Mouse (Mus musculus): ENCODE results near the gene Zfp382. TPM values are rescaled to one million over a fixed set of nuclear protein-coding genes. Genes with fewer than 3 reads are reported as not detected.
"Not testable (repeated sequence)": the region's sequence is repeated elsewhere in the genome, so short reads cannot be mapped to it uniquely, and the experiment has no call there.

The Zfp382 gene
- polyA plus RNA-seq, 1 experiment from 2014 or later = 18.8 TPM

GRCm38 (mm10) chr7:30095551-30096125 is 26.1 kb upstream of the Zfp382 start:
- Histone ChIP-seq H3K4me3 (peak overlapping the region; percentile 62), H3K9ac (replicated peaks) (peak overlapping the region; percentile 83), H3K36me3 (peaks cover 29% of the 10 kb centered on the region), H3K4me1 (peaks cover 26% of the 10 kb centered on the region), H3K9me3 (0 out of 2 replicates have a peak, but pooled peaks cover 3% of the 10 kb centered on the region), H3K27ac (replicated peaks) (peak overlapping the region; percentile 97), H3K4me2 (replicated peaks) (peak overlapping the region; percentile 75), H3K27me3 (no peaks in the 10 kb centered on the region)
- WGBS = 10% methylated on average over 5 of the region's 5 CpGs
- no peak for ATAC-seq (ENCODE audit: low FRiP score, low read depth)

DNA sequence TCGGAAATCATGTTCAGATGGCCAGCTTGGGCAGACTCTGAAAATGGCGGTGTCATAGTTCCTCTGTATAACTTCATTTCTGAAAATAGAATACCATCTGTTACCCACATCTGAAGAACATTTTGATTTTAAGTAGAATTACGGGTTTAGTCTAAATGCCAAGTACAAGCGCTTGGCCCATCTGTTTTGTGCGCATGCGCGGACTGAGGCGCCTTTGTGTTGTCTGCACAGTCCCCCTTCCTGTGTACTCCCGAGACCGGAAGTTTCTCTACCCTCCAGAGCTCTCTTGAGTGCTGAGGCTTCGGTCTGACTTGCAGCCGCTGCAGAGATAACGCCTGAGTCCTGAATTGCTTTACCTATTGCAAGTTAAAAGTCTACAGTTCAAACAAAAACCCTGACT is 22.4 kb upstream of the Zfp382 start:
- H3K27ac ChIP-seq (replicated peaks) = no peak overlapping the region
- H3K9me3 ChIP-seq = peaks cover 23% of the 10 kb centered on the region
- H3K27me3 ChIP-seq = no peaks in the 10 kb centered on the region
- peaks cover 17% of the 10 kb centered on the region for H3K4me1 ChIP-seq
- H3K4me2 ChIP-seq (replicated peaks) = no peak overlapping the region
- no peak for ATAC-seq (ENCODE audit: low FRiP score, low read depth)
- WGBS = 97% methylated on average over 13 of the region's 13 CpGs
- H3K36me3 ChIP-seq = peaks cover 62% of the 10 kb centered on the region
- H3K9ac ChIP-seq (replicated peaks) = no peak overlapping the region
- no peak overlapping the region for H3K4me3 ChIP-seq

DNA sequence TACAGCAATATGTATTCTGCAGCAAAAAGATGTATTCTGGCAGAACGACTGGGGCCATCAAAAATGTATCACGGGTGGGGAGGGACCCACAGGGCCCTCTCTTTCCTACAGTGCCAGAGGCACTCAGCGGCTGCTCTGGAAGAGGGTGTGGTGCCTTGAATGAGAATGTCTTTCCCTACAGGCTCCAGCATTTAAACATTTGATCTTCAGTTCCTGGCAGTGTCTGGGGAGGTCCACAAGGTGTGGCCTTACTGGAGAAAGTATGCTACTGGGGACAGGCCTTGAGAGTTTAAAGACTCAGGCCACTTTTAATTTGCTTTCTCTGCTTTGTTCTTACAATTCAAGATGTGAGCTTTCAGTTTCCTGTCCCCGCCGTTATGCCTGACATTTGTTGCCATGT is 5.7 kb upstream of the Zfp382 start:
- 90% methylated on average over 5 of the region's 5 CpGs for WGBS
- Histone ChIP-seq H3K9ac (replicated peaks) (no peak overlapping the region), H3K4me3 (no peak overlapping the region), H3K4me1 (no peaks in the 10 kb centered on the region; the same call in 1 of the 2 replicates), H3K27ac (replicated peaks) (no peak overlapping the region), H3K9me3 (peaks cover 26% of the 10 kb centered on the region), H3K27me3 (no peaks in the 10 kb centered on the region), H3K4me2 (replicated peaks) (no peak overlapping the region), H3K36me3 (no peaks in the 10 kb centered on the region)
- no peak for ATAC-seq (ENCODE audit: low FRiP score, low read depth)

DNA sequence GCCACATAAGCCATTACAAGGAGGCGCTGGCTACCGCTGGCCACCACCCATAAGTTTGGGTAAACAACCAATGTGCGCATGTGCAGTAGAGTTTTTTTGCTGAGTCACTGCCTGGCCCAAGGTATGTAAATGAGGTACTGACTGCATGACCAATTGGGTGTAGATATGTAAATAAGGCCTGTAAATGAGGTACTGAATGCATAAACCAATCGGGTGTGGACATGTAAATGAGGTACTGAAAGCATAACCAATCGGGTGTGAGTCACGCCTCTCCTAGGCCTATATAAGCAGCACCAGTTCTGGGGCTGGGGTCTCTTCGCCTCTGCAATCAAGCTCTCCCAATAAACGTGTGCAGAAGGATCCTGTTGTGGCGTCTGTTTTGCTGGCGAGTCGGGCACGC is 3.8 kb upstream of the Zfp382 start:
- WGBS = 95% methylated on average over 12 of the region's 12 CpGs
- ATAC-seq (ENCODE audit: low FRiP score, low read depth) = not testable (repeated sequence)

DNA sequence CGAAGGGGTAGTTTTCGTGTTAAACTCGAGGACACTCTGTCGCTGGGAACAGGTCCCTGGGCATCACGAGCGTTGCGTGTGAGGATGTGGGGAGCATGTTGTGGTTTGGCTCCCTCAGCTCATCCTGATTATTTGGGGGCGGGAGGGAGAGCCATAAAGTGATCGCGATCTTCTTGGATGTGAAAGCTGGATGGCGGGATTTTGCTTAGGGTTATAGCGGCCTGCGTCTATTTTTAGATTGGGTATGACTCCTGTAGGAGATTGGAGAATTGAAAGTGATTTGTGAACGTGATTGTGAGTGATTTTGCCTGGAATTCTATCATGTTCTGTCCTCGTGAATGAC is 417 bp downstream of the Zfp382 start:
- Histone ChIP-seq H3K4me3 (peak overlapping the region; percentile 66), H3K4me2 (replicated peaks) (peak overlapping the region; percentile 79), H3K9me3 (no peaks in the 10 kb centered on the region), H3K27ac (replicated peaks) (peak overlapping the region; percentile 76), H3K27me3 (no peaks in the 10 kb centered on the region), H3K36me3 (peaks cover 11% of the 10 kb centered on the region), H3K9ac (replicated peaks) (peak overlapping the region; percentile 73), H3K4me1 (peaks cover 11% of the 10 kb centered on the region)
- WGBS = 13% methylated on average over 15 of the region's 15 CpGs
- ATAC-seq (ENCODE audit: low FRiP score, low read depth) = peak; percentile 60

More for the DNA sequence above, 3.8 kb upstream of the Zfp382 start:
- not testable (repeated sequence) for H3K27ac ChIP-seq (replicated peaks); H3K4me1 ChIP-seq; H3K27me3 ChIP-seq; H3K4me3 ChIP-seq; H3K9ac ChIP-seq (replicated peaks); H3K4me2 ChIP-seq (replicated peaks); H3K36me3 ChIP-seq
- peaks cover 26% of the 10 kb centered on the region for H3K9me3 ChIP-seq

GRCm38 (mm10) chr7:30129900-30130299 is 8.2 kb downstream of the Zfp382 start:
- 94% methylated on average over 8 of the region's 8 CpGs for WGBS
- H3K4me1 ChIP-seq = no peaks in the 10 kb centered on the region
- H3K9me3 ChIP-seq = 0 out of 2 replicates have a peak, but pooled peaks cover 2% of the 10 kb centered on the region
- ATAC-seq (ENCODE audit: low FRiP score, low read depth) = no peak
- no peaks in the 10 kb centered on the region for H3K27me3 ChIP-seq
- H3K9ac ChIP-seq (replicated peaks) = no peak overlapping the region
- no peak overlapping the region for H3K4me2 ChIP-seq (replicated peaks)
- H3K36me3 ChIP-seq = peaks cover 83% of the 10 kb centered on the region
- no peak overlapping the region for H3K27ac ChIP-seq (replicated peaks)
- no peak overlapping the region for H3K4me3 ChIP-seq

DNA sequence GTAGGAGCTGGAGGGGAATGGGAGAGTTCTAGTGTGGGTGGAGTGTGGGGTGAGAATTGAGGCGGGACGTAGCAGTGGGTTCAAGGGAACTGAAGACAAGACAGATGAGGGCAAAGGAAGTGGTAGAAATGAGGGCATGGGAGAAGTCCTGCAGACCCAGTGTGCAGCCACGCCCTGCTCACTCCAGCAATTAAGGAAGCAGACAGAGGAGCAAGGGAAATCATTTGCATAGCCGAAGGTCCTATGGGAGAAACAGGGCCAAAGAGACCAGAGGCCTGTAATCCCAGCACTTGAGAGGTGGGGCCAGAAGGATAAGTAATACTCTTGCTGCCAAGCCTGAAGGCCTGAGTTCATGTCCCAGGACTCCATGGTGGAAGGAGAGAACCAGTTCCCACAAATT is 10.7 kb downstream of the Zfp382 start:
- H3K9ac ChIP-seq (replicated peaks) = no peak overlapping the region
- no peaks in the 10 kb centered on the region for H3K4me1 ChIP-seq
- 94% methylated on average over 4 of the region's 4 CpGs for WGBS
- H3K9me3 ChIP-seq = 0 out of 2 replicates have a peak, but pooled peaks cover 2% of the 10 kb centered on the region
- H3K4me3 ChIP-seq = no peak overlapping the region
- no peak for ATAC-seq (ENCODE audit: low FRiP score, low read depth)
- H3K36me3 ChIP-seq = peaks cover 87% of the 10 kb centered on the region
- no peak overlapping the region for H3K27ac ChIP-seq (replicated peaks)
- H3K27me3 ChIP-seq = no peaks in the 10 kb centered on the region
- no peak overlapping the region for H3K4me2 ChIP-seq (replicated peaks)

DNA sequence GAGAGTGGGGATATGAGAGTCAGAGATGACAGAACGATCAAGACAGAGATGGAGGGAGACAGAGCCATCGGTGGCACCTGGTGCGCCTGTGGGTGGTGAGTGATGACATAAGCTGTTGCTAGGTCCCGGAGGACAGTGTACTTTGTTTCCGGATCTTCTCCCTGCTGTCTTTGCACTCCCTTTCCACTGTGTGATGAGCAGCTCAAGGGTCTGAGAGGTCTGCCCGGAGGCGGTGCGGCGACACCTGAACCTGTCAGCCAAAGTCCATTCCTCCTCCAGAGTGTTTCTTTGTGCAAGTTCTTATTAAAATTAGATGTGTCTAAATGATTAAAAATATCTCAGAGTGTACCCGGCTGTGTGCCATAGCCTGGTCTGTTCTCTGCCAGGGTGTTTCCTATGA is 15.1 kb downstream of the Zfp382 start:
- H3K36me3 ChIP-seq = peaks cover 59% of the 10 kb centered on the region
- no peaks in the 10 kb centered on the region for H3K4me1 ChIP-seq
- no peak overlapping the region for H3K4me3 ChIP-seq
- H3K9me3 ChIP-seq = peaks cover 6% of the 10 kb centered on the region; the same call in 1 of the 2 replicates
- WGBS = 92% methylated on average over 10 of the region's 10 CpGs
- no peak for ATAC-seq (ENCODE audit: low FRiP score, low read depth)
- H3K27ac ChIP-seq (replicated peaks) = no peak overlapping the region
- no peak overlapping the region for H3K9ac ChIP-seq (replicated peaks)
- H3K4me2 ChIP-seq (replicated peaks) = no peak overlapping the region
- no peaks in the 10 kb centered on the region for H3K27me3 ChIP-seq

DNA sequence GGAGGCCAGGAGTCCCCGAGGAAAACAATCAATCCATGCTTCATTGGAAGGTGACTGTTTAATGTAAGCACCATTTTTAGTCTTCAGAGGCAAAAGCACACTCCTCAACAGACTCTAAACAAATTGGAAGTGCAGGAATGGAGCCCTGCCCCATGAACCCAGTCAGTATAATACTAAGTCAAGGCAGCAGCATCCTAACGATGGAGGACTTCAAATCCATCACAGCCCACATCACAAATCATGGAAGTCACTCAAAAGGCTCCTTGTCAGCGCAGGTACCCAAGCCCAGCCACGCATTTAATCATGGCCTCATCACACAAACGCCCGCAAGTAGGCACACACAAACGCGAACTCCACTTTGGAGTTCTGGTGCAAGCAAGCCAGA is 21.4 kb downstream of the Zfp382 start:
- Histone ChIP-seq H3K4me1 (no peaks in the 10 kb centered on the region; the same call in 1 of the 2 replicates), H3K27ac (replicated peaks) (peak overlapping the region; percentile 84; the same call in 1 of the 2 replicates), H3K36me3 (peaks cover 22% of the 10 kb centered on the region; the same call in 1 of the 2 replicates), H3K9ac (replicated peaks) (peak overlapping the region; percentile 57), H3K4me3 (peak overlapping the region; percentile 50), H3K4me2 (replicated peaks) (peak overlapping the region; percentile 58), H3K27me3 (no peaks in the 10 kb centered on the region), H3K9me3 (peaks cover 18% of the 10 kb centered on the region)
- WGBS = 19% methylated on average over 8 of the region's 8 CpGs
- ATAC-seq (ENCODE audit: low FRiP score, low read depth) = no peak; the same call in 1 of the 2 replicates

GRCm38 (mm10) chr7:30143555-30144209 is 21.9 kb downstream of the Zfp382 start:
- Histone ChIP-seq H3K4me1 (no peaks in the 10 kb centered on the region; the same call in 1 of the 2 replicates), H3K36me3 (peaks cover 19% of the 10 kb centered on the region), H3K4me3 (peak overlapping the region; percentile 50), H3K27ac (replicated peaks) (peak overlapping the region; percentile 84), H3K9me3 (peaks cover 22% of the 10 kb centered on the region), H3K9ac (replicated peaks) (peak overlapping the region; percentile 57), H3K27me3 (no peaks in the 10 kb centered on the region), H3K4me2 (replicated peaks) (peak overlapping the region; percentile 58)
- 2% methylated on average over 35 of the region's 35 CpGs for WGBS
- ATAC-seq (ENCODE audit: low FRiP score, low read depth) = peak; percentile 97

DNA sequence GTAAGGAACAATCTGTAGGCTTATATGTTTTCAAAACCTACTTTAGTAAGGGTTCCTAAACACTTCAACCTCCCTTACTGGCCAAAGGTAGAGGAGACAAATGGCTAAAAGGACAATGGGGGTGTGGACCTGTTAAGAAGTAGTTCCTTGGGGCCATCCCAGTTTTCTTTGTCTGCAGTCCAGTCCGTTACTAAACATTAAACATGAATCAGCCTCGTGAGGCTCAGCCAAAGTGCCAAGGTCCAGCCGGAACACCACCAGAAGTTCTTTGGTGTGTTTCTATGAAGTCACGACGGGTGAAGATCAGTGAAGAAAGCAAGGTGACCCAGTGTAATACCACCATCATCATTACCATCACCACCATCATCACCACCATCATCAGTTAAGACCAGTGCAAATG is 25.3 kb downstream of the Zfp382 start:
- H3K27me3 ChIP-seq = no peaks in the 10 kb centered on the region
- no peak overlapping the region for H3K27ac ChIP-seq (replicated peaks)
- WGBS = 93% methylated on average over 5 of the region's 5 CpGs
- no peaks in the 10 kb centered on the region; the same call in 1 of the 2 replicates for H3K4me1 ChIP-seq
- no peak overlapping the region for H3K4me2 ChIP-seq (replicated peaks)
- peaks cover 50% of the 10 kb centered on the region for H3K9me3 ChIP-seq
- no peak overlapping the region for H3K9ac ChIP-seq (replicated peaks)
- H3K36me3 ChIP-seq = peaks cover 31% of the 10 kb centered on the region
- H3K4me3 ChIP-seq = no peak overlapping the region
- ATAC-seq (ENCODE audit: low FRiP score, low read depth) = no peak

- Histone ChIP-seq H3K9me3 (peaks cover 90% of the 10 kb centered on the region), H3K4me2 (replicated peaks) (no peak overlapping the region), H3K4me1 (no peaks in the 10 kb centered on the region), H3K4me3 (no peak overlapping the region), H3K27me3 (no peaks in the 10 kb centered on the region), H3K27ac (replicated peaks) (no peak overlapping the region), H3K36me3 (peaks cover 58% of the 10 kb centered on the region), H3K9ac (replicated peaks) (no peak overlapping the region)
- WGBS = 95% methylated on average over 1 of the region's 1 CpGs
- ATAC-seq (ENCODE audit: low FRiP score, low read depth) = no peak
Measured at GRCm38 (mm10) chr7:30154040-30154439, 32.3 kb downstream of the Zfp382 start.

Measured in midbrain, embryonic 12.5 days (tissue).